Mouse (Mus musculus): Measurements from ENCODE around the gene Rab11fip5.

The Rab11fip5 gene

GRCm38 (mm10) chr6:85373951-85374733, at the start of gene Rab11fip5:
Gene Rab11fip5 (minus strand): TSS chr6:85374634.
- peak; percentile 55 for DNase-seq

GRCm38 (mm10) chr6:85423836-85424379, 49.5 kb upstream of the Rab11fip5 start, which contains the start of gene Noto:
Gene Noto (plus strand): TSS chr6:85423886.
- DNase-seq = no peak

- DNase-seq = no peak
Observed at GRCm38 (mm10) chr6:85419150-85419549, 44.7 kb upstream of the Rab11fip5 start.

- DNase-seq = peak; percentile 40
Observed at GRCm38 (mm10) chr6:85415829-85416228, 41.4 kb upstream of the Rab11fip5 start.

GRCm38 (mm10) chr6:85410771-85411273, 36.4 kb upstream of the Rab11fip5 start:
- peak; percentile 78 for DNase-seq

- no peak for DNase-seq
Observed at GRCm38 (mm10) chr6:85409003-85409402, 34.6 kb upstream of the Rab11fip5 start.

- DNase-seq = no peak
Observed at GRCm38 (mm10) chr6:85403039-85403438, 28.6 kb upstream of the Rab11fip5 start.

- DNase-seq = peak; percentile 38
Observed at GRCm38 (mm10) chr6:85402613-85403012, 28.2 kb upstream of the Rab11fip5 start.

- DNase-seq = no peak
Observed at GRCm38 (mm10) chr6:85399715-85400114, 25.3 kb upstream of the Rab11fip5 start.

- peak; percentile 56 for DNase-seq
Observed at GRCm38 (mm10) chr6:85397165-85397564, 22.7 kb upstream of the Rab11fip5 start.

- DNase-seq = no peak
Observed at GRCm38 (mm10) chr6:85395360-85395759, 20.9 kb upstream of the Rab11fip5 start.

- DNase-seq = peak; percentile 78
Observed at GRCm38 (mm10) chr6:85391803-85392202, 17.4 kb upstream of the Rab11fip5 start.

- no peak for DNase-seq
Observed at GRCm38 (mm10) chr6:85388608-85389007, 14.2 kb upstream of the Rab11fip5 start.

GRCm38 (mm10) chr6:85382791-85383190, 8.4 kb upstream of the Rab11fip5 start:
- no peak for DNase-seq

GRCm38 (mm10) chr6:85381648-85382020, 7.2 kb upstream of the Rab11fip5 start:
- no peak for DNase-seq

- DNase-seq = no peak
Observed at GRCm38 (mm10) chr6:85380901-85381647, 6.6 kb upstream of the Rab11fip5 start.

- DNase-seq = peak; percentile 94
Observed at GRCm38 (mm10) chr6:85380201-85380900, 5.9 kb upstream of the Rab11fip5 start.

GRCm38 (mm10) chr6:85378629-85379028, 4.2 kb upstream of the Rab11fip5 start:
- DNase-seq = no peak

GRCm38 (mm10) chr6:85377876-85378275, 3.4 kb upstream of the Rab11fip5 start:
- no peak for DNase-seq

- DNase-seq = no peak
Observed at GRCm38 (mm10) chr6:85377066-85377734, 2.8 kb upstream of the Rab11fip5 start.

- DNase-seq = peak; percentile 98
Observed at GRCm38 (mm10) chr6:85374734-85375114, 290 bp upstream of the Rab11fip5 start.

All from lung, postnatal 10 days (tissue).